ENCODE assay signal across 15 mouse cellular contexts in the genomic region with DNA sequence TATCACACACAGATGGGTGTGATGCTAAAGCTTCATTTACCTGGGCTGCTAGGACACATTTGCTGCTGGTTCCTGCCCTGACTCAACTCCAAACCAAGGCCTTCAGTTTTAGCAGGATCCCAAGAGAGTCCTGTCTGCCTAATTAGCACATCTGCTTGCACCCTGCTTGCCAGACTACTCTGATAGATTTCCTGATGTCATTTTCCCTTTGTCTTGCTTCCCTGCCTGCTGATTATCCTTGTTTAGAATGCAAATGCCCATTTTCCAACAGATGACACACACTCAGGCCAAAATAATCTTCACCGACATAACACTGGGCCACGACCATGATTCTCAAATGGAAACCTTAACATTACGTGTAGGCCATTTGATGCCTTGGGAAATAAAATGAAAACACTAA. TPM values are rescaled to one million over a fixed set of nuclear protein-coding genes. Genes with fewer than 3 reads are reported as not detected.
A peak's percentile ranks its signal among the peaks of the same experiment; 100 is the strongest.
DNase-seq lines count a peak whose midpoint lies in the region; ATAC-seq and TF ChIP-seq lines count a peak whose summit lies in the region.
"Had no signal": no experiment of that assay in that cellular context is flagged by ENCODE, and none has a peak within 500 bp of the region (broad histone marks: within the 10 kb centered on the region; RNA-seq: fewer than 3 reads in every experiment).

No protein-coding gene starts in this region.

- ATAC-seq in hindbrain, embryonic 11.5 days (ENCODE audit: low FRiP score) = no peak
- ATAC-seq in forebrain, embryonic 16.5 days = peak; percentile 65
- ATAC-seq in neural tube, embryonic 14.5 days (ENCODE audit: low read depth) = 0 out of 2 replicates have a peak, but pooled peaks have one; percentile 47
- ATAC-seq in intestine, embryonic 16.5 days = no peak
- no peak for ATAC-seq in lung, postnatal 0 days

- no peak overlapping the region for H3K4me2 ChIP-seq in hindbrain, embryonic 11.5 days (replicated peaks; ENCODE audit: low read depth, low read length)
- no peak overlapping the region for H3K4me2 ChIP-seq in forebrain, embryonic 16.5 days (ENCODE audit: low read length)
- no peak overlapping the region for H3K4me2 ChIP-seq in neural tube, embryonic 14.5 days (ENCODE audit: low read depth, low read length)
- H3K4me2 ChIP-seq in intestine, embryonic 16.5 days (ENCODE audit: low read depth, low read length) = no peak overlapping the region
- no peak overlapping the region for H3K4me2 ChIP-seq in lung, postnatal 0 days (replicated peaks; ENCODE audit: low read depth, low read length)
- H3K4me2 ChIP-seq: embryonic facial prominence, embryonic 12.5 days; heart, embryonic 12.5 days had no signal

- TF ChIP-seq CTCF in lung, postnatal 0 days (IDR thresholded peaks at IDR 0.05) = no peak

- H3K36me3 ChIP-seq in hindbrain, embryonic 11.5 days (ENCODE audit: control insufficient read depth, insufficient read depth, low read length) = no peaks in the 10 kb centered on the region
- no peaks in the 10 kb centered on the region for H3K36me3 ChIP-seq in hindbrain, embryonic 10.5 days
- H3K36me3 ChIP-seq in forebrain, embryonic 16.5 days (ENCODE audit: control insufficient read depth, insufficient read depth) = no peaks in the 10 kb centered on the region
- H3K36me3 ChIP-seq in neural tube, embryonic 14.5 days (ENCODE audit: control insufficient read depth, insufficient read depth, low read length) = no peaks in the 10 kb centered on the region
- H3K36me3 ChIP-seq in intestine, embryonic 16.5 days (ENCODE audit: control insufficient read depth, insufficient read depth, low read length) = no peaks in the 10 kb centered on the region
- H3K36me3 ChIP-seq in lung, postnatal 0 days (ENCODE audit: insufficient read depth, low read length) = no peaks in the 10 kb centered on the region
- H3K36me3 ChIP-seq: embryonic facial prominence, embryonic 12.5 days; heart, embryonic 12.5 days had no signal

- H3K4me3 ChIP-seq in hindbrain, embryonic 11.5 days (ENCODE audit: low read depth, low read length) = no peak overlapping the region
- no peak overlapping the region for H3K4me3 ChIP-seq in hindbrain, embryonic 10.5 days
- H3K4me3 ChIP-seq in forebrain, embryonic 16.5 days (replicated peaks; ENCODE audit: low read length) = no peak overlapping the region
- H3K4me3 ChIP-seq in neural tube, embryonic 14.5 days (ENCODE audit: low read depth, low read length) = no peak overlapping the region
- no peak overlapping the region for H3K4me3 ChIP-seq in intestine, embryonic 16.5 days (ENCODE audit: low read length)
- H3K4me3 ChIP-seq in lung, postnatal 0 days (ENCODE audit: low read depth, low read length) = no peak overlapping the region
- H3K4me3 ChIP-seq: embryonic facial prominence, embryonic 12.5 days; heart, embryonic 12.5 days had no signal

- no peak overlapping the region; the same call in 1 of the 2 replicates for H3K27ac ChIP-seq in hindbrain, embryonic 11.5 days (ENCODE audit: low read depth, low read length)
- H3K27ac ChIP-seq in hindbrain, embryonic 10.5 days = no peak overlapping the region
- peak overlapping the region; percentile 39; the same call in 1 of the 2 replicates for H3K27ac ChIP-seq in forebrain, embryonic 16.5 days (ENCODE audit: low read length)
- H3K27ac ChIP-seq in neural tube, embryonic 14.5 days (ENCODE audit: low read depth, low read length) = peak overlapping the region; percentile 58; the same call in 1 of the 2 replicates
- H3K27ac ChIP-seq in intestine, embryonic 16.5 days (ENCODE audit: low read length) = no peak overlapping the region
- H3K27ac ChIP-seq in lung, postnatal 0 days (ENCODE audit: low read length) = no peak overlapping the region
- H3K27ac ChIP-seq: embryonic facial prominence, embryonic 12.5 days; liver, embryonic 14.5 days had no signal

- H3K9ac ChIP-seq in hindbrain, embryonic 11.5 days (ENCODE audit: low read depth, low read length) = no peak overlapping the region
- H3K9ac ChIP-seq in forebrain, embryonic 16.5 days (replicated peaks; ENCODE audit: low read depth, low read length) = no peak overlapping the region
- no peak overlapping the region for H3K9ac ChIP-seq in neural tube, embryonic 14.5 days (replicated peaks; ENCODE audit: low read depth, low read length)
- H3K9ac ChIP-seq in intestine, embryonic 16.5 days (ENCODE audit: low read depth, low read length) = no peak overlapping the region
- H3K9ac ChIP-seq in lung, postnatal 0 days (replicated peaks; ENCODE audit: low read depth) = no peak overlapping the region
- H3K9ac ChIP-seq: embryonic facial prominence, embryonic 12.5 days; heart, embryonic 12.5 days; liver, embryonic 14.5 days had no signal

- no peak for TF ChIP-seq EP300 in lung, postnatal 0 days (IDR thresholded peaks at IDR 0.05)

- no peaks in the 10 kb centered on the region for H3K4me1 ChIP-seq in hindbrain, embryonic 11.5 days (replicated peaks; ENCODE audit: control insufficient read depth, insufficient read depth, low read length)
- H3K4me1 ChIP-seq in hindbrain, embryonic 10.5 days (replicated peaks) = no peaks in the 10 kb centered on the region
- H3K4me1 ChIP-seq in forebrain, embryonic 16.5 days (replicated peaks; ENCODE audit: control insufficient read depth, insufficient read depth, low read length) = peaks cover 16% of the 10 kb centered on the region
- H3K4me1 ChIP-seq in neural tube, embryonic 14.5 days (ENCODE audit: control insufficient read depth, insufficient read depth, low read length) = 0 out of 2 replicates have a peak, but pooled peaks cover 5% of the 10 kb centered on the region
- no peaks in the 10 kb centered on the region for H3K4me1 ChIP-seq in intestine, embryonic 16.5 days (ENCODE audit: control insufficient read depth, insufficient read depth, low read length)
- no peaks in the 10 kb centered on the region for H3K4me1 ChIP-seq in lung, postnatal 0 days (ENCODE audit: insufficient read depth, low read depth, low read length)
- H3K4me1 ChIP-seq: embryonic facial prominence, embryonic 12.5 days; heart, embryonic 12.5 days had no signal

- 75% methylated on average over 3 of the region's 3 CpGs for WGBS in hindbrain, embryonic 11.5 days
- WGBS in hindbrain, embryonic 10.5 days = 85% methylated on average over 3 of the region's 3 CpGs
- 17% methylated on average over 3 of the region's 3 CpGs for WGBS in forebrain, embryonic 16.5 days
- WGBS in neural tube, embryonic 14.5 days = 43% methylated on average over 3 of the region's 3 CpGs
- WGBS in intestine, embryonic 16.5 days = 84% methylated on average over 3 of the region's 3 CpGs
- 75% methylated on average over 3 of the region's 3 CpGs for WGBS in lung, postnatal 0 days

- DNase-seq in hindbrain, embryonic 11.5 days (ENCODE audit: low spot score) = peak; percentile 13
- no peak for DNase-seq in hindbrain, embryonic 10.5 days (ENCODE audit: low spot score)
- DNase-seq in MN1 (ENCODE audit: low spot score) = peak; percentile 84
- DNase-seq in lung, postnatal 0 days (ENCODE audit: low spot score) = no peak
- DNase-seq: adrenal gland, postnatal 14 days; B cell, adult 2 months; cerebellum, postnatal 25 days; gastrocnemius, postnatal 14 days; thymus, postnatal 36 days had no signal

- H3K27me3 ChIP-seq in hindbrain, embryonic 11.5 days (ENCODE audit: control insufficient read depth, insufficient read depth, low read length) = no peaks in the 10 kb centered on the region
- H3K27me3 ChIP-seq in hindbrain, embryonic 10.5 days (ENCODE audit: insufficient read depth, poor library complexity, severe bottlenecking) = no peaks in the 10 kb centered on the region
- H3K27me3 ChIP-seq in forebrain, embryonic 16.5 days (replicated peaks; ENCODE audit: control insufficient read depth, insufficient read depth, low read length) = no peaks in the 10 kb centered on the region
- H3K27me3 ChIP-seq in neural tube, embryonic 14.5 days (ENCODE audit: control insufficient read depth, insufficient read depth, low read length) = no peaks in the 10 kb centered on the region
- H3K27me3 ChIP-seq in intestine, embryonic 16.5 days (replicated peaks; ENCODE audit: control insufficient read depth, insufficient read depth, low read length) = no peaks in the 10 kb centered on the region
- no peaks in the 10 kb centered on the region for H3K27me3 ChIP-seq in lung, postnatal 0 days (replicated peaks; ENCODE audit: insufficient read depth, low read length)
- H3K27me3 ChIP-seq: embryonic facial prominence, embryonic 12.5 days; heart, embryonic 12.5 days had no signal

- no peaks in the 10 kb centered on the region for H3K9me3 ChIP-seq in hindbrain, embryonic 11.5 days (ENCODE audit: control insufficient read depth, low read length)
- H3K9me3 ChIP-seq in hindbrain, embryonic 10.5 days = no peaks in the 10 kb centered on the region
- no peaks in the 10 kb centered on the region for H3K9me3 ChIP-seq in forebrain, embryonic 16.5 days (ENCODE audit: control insufficient read depth, low read length)
- H3K9me3 ChIP-seq in neural tube, embryonic 14.5 days (ENCODE audit: control insufficient read depth, low read length) = no peaks in the 10 kb centered on the region
- no peaks in the 10 kb centered on the region for H3K9me3 ChIP-seq in intestine, embryonic 16.5 days (ENCODE audit: control insufficient read depth, low read length)
- no peaks in the 10 kb centered on the region for H3K9me3 ChIP-seq in lung, postnatal 0 days (ENCODE audit: low read length)
- H3K9me3 ChIP-seq: embryonic facial prominence, embryonic 12.5 days had no signal

RNA-seq across cellular contexts. Expression of gene Slc30a5, which starts 41.4 kb away (rescaled TPM):
- 46.0 and 51.3 TPM in 2 replicates for polyA plus RNA-seq in hindbrain, embryonic 11.5 days (2014; fragmentation: Nextera tagmentation; extraction: Ambion mirVana)
- polyA plus RNA-seq in hindbrain, embryonic 10.5 days (2016; fragmentation: Nextera tagmentation; extraction: Ambion mirVana) = 33.0 and 36.4 TPM in 2 replicates
- polyA plus RNA-seq in forebrain, embryonic 16.5 days (2015; fragmentation: Nextera tagmentation; extraction: Ambion mirVana) = 34.9 and 38.8 TPM in 2 replicates
- 40.2 and 45.3 TPM in 2 replicates for polyA plus RNA-seq in neural tube, embryonic 14.5 days (2014; fragmentation: Nextera tagmentation; extraction: Ambion mirVana)
- polyA plus RNA-seq in intestine, embryonic 16.5 days (2015; fragmentation: Nextera tagmentation; extraction: Ambion mirVana) = 59.1 and 70.4 TPM in 2 replicates
- 30.8 and 31.1 TPM in 2 replicates for polyA plus RNA-seq in lung, postnatal 0 days (2015; fragmentation: Nextera tagmentation; extraction: Ambion mirVana)

Comparison
In these comparisons a context has a peak if more than half of its experiments do, and no peak if none do; other contexts are left out.
1. DNase-seq: peak in hindbrain, embryonic 11.5 days (single experiment) and MN1 (single experiment); none in hindbrain, embryonic 10.5 days (single experiment) and lung, postnatal 0 days (single experiment).
2. ATAC-seq: peak in forebrain, embryonic 16.5 days (single experiment) and neural tube, embryonic 14.5 days (single experiment); none in hindbrain, embryonic 11.5 days (single experiment), intestine, embryonic 16.5 days (single experiment) and lung, postnatal 0 days (single experiment).
3. H3K27ac ChIP-seq: peak in forebrain, embryonic 16.5 days (single experiment) and neural tube, embryonic 14.5 days (single experiment); none in hindbrain, embryonic 11.5 days (single experiment), hindbrain, embryonic 10.5 days (single experiment), intestine, embryonic 16.5 days (single experiment) and lung, postnatal 0 days (single experiment).